8 mouse cellular contexts compared by ENCODE assay signal in genomic region chr17:32025386-32025785, GRCm38 (mm10). TPM values are rescaled to one million over a fixed set of nuclear protein-coding genes. Genes with fewer than 3 reads are reported as not detected.
DNase-seq lines count a peak whose midpoint lies in the region; ATAC-seq lines count a peak whose summit lies in the region.

No protein-coding gene starts in this region.

- H3K27ac ChIP-seq in embryonic facial prominence, embryonic 15.5 days (replicated peaks): no peak overlapping the region
- no peak overlapping the region for H3K27ac ChIP-seq in heart, embryonic 15.5 days
- H3K27ac ChIP-seq in lung, embryonic 15.5 days: 0 out of 2 replicates have a peak overlapping the region, but pooled peaks have one; percentile 36

- no peaks in the 10 kb centered on the region for H3K36me3 ChIP-seq in embryonic facial prominence, embryonic 15.5 days
- H3K36me3 ChIP-seq in heart, embryonic 15.5 days: no peaks in the 10 kb centered on the region
- H3K36me3 ChIP-seq in lung, embryonic 15.5 days: no peaks in the 10 kb centered on the region

- H3K9me3 ChIP-seq in embryonic facial prominence, embryonic 15.5 days (replicated peaks): no peaks in the 10 kb centered on the region
- no peaks in the 10 kb centered on the region for H3K9me3 ChIP-seq in heart, embryonic 15.5 days (replicated peaks)
- H3K9me3 ChIP-seq in lung, embryonic 15.5 days: no peaks in the 10 kb centered on the region

- H3K4me3 ChIP-seq in embryonic facial prominence, embryonic 15.5 days (replicated peaks): no peak overlapping the region
- H3K4me3 ChIP-seq in heart, embryonic 15.5 days: no peak overlapping the region
- H3K4me3 ChIP-seq in lung, embryonic 15.5 days: no peak overlapping the region

- ATAC-seq in activated CD4-positive, CD25-positive, alpha-beta regulatory T cell, adult 4 months: peak; percentile 46
- ATAC-seq in embryonic facial prominence, embryonic 15.5 days (ENCODE audit: insufficient number of reproducible peaks, low FRiP score, low TSS enrichment, low read depth): 0 out of 2 replicates have a peak, but pooled peaks have one; percentile 43
- 0 out of 2 replicates have a peak, but pooled peaks have one; percentile 43 for ATAC-seq in heart, embryonic 15.5 days (replicated peaks; ENCODE audit: insufficient number of reproducible peaks, insufficient read depth, low FRiP score, low read depth)
- ATAC-seq in lung, embryonic 15.5 days (ENCODE audit: borderline replicate concordance, extremely low read depth, low FRiP score, low TSS enrichment): peak; percentile 64; the same call in 1 of the 2 replicates

- H3K27me3 ChIP-seq in embryonic facial prominence, embryonic 15.5 days: no peaks in the 10 kb centered on the region
- no peaks in the 10 kb centered on the region for H3K27me3 ChIP-seq in heart, embryonic 15.5 days
- H3K27me3 ChIP-seq in lung, embryonic 15.5 days: no peaks in the 10 kb centered on the region

- peak; percentile 18 to 32 for DNase-seq in CD8-positive naive resting alpha-beta T cell, adult 2 months (ENCODE audit: low read depth in 2 of 2, low spot score in 2 of 2)
- DNase-seq in kidney, postnatal 25 days: peak; percentile 80 to 85
- DNase-seq in retina, postnatal 1 day: peak; percentile 77
- DNase-seq in thymus, postnatal 36 days: peak; percentile 43 to 49

- H3K9ac ChIP-seq in embryonic facial prominence, embryonic 15.5 days: no peak overlapping the region
- no peak overlapping the region for H3K9ac ChIP-seq in heart, embryonic 15.5 days
- no peak overlapping the region for H3K9ac ChIP-seq in lung, embryonic 15.5 days

- H3K4me2 ChIP-seq in embryonic facial prominence, embryonic 15.5 days (replicated peaks): no peak overlapping the region
- no peak overlapping the region for H3K4me2 ChIP-seq in heart, embryonic 15.5 days
- H3K4me2 ChIP-seq in lung, embryonic 15.5 days: no peak overlapping the region

- WGBS in embryonic facial prominence, embryonic 15.5 days: 4% methylated on average over 2 of the region's 2 CpGs
- 6% methylated on average over 2 of the region's 2 CpGs for WGBS in heart, embryonic 15.5 days
- 5% methylated on average over 2 of the region's 2 CpGs for WGBS in lung, embryonic 15.5 days

- peaks cover 15% of the 10 kb centered on the region; the same call in 1 of the 2 replicates for H3K4me1 ChIP-seq in embryonic facial prominence, embryonic 15.5 days
- H3K4me1 ChIP-seq in heart, embryonic 15.5 days (replicated peaks): 0 out of 2 replicates have a peak, but pooled peaks cover 4% of the 10 kb centered on the region
- H3K4me1 ChIP-seq in lung, embryonic 15.5 days: peaks cover 21% of the 10 kb centered on the region; the same call in 1 of the 2 replicates

RNA-seq across cellular contexts. Expression of gene Rrp1b, which starts 10.5 kb away (rescaled TPM):
- polyA plus RNA-seq in activated CD4-positive, CD25-positive, alpha-beta regulatory T cell, adult 4 months (2017; shearing (Covaris generic)): 10 to 100 TPM; 56.3 to 76.7 TPM
- 56.1 and 57.9 TPM in 2 replicates for polyA plus RNA-seq in embryonic facial prominence, embryonic 15.5 days (2015; fragmentation: Nextera tagmentation; extraction: Ambion mirVana)
- 29.2 and 31.7 TPM in 2 replicates for polyA plus RNA-seq in heart, embryonic 15.5 days (2015; fragmentation: Nextera tagmentation; extraction: Ambion mirVana)
- 48.4 and 57.3 TPM in 2 replicates for polyA plus RNA-seq in lung, embryonic 15.5 days (2015; fragmentation: Nextera tagmentation; extraction: Ambion mirVana)

RNA-seq across cellular contexts. Expression of gene Hsf2bp, which starts 10.8 kb away (rescaled TPM):
- 1 to 10 TPM; 1.1 to 2.0 TPM for polyA plus RNA-seq in activated CD4-positive, CD25-positive, alpha-beta regulatory T cell, adult 4 months (2017; shearing (Covaris generic))
- 1.1 and 1.5 TPM in 2 replicates for polyA plus RNA-seq in embryonic facial prominence, embryonic 15.5 days (2015; fragmentation: Nextera tagmentation; extraction: Ambion mirVana)
- 0.04 and 0.26 TPM in 2 replicates for polyA plus RNA-seq in heart, embryonic 15.5 days (2015; fragmentation: Nextera tagmentation; extraction: Ambion mirVana)
- 0.55 and 0.78 TPM in 2 replicates for polyA plus RNA-seq in lung, embryonic 15.5 days (2015; fragmentation: Nextera tagmentation; extraction: Ambion mirVana)

Comparison
In these comparisons a context has a peak if more than half of its experiments do, and no peak if none do; other contexts are left out.
1. DNase-seq: peak in every context shown above with its lines; median percentile 82 in kidney, postnatal 25 days; 77 in retina, postnatal 1 day; 46 in thymus, postnatal 36 days; 25 in CD8-positive naive resting alpha-beta T cell, adult 2 months.